Mouse (Mus musculus): ENCODE results near the gene Derl2.
A peak's percentile ranks its signal among the peaks of the same experiment; 100 is the strongest.

The Derl2 gene

DNA sequence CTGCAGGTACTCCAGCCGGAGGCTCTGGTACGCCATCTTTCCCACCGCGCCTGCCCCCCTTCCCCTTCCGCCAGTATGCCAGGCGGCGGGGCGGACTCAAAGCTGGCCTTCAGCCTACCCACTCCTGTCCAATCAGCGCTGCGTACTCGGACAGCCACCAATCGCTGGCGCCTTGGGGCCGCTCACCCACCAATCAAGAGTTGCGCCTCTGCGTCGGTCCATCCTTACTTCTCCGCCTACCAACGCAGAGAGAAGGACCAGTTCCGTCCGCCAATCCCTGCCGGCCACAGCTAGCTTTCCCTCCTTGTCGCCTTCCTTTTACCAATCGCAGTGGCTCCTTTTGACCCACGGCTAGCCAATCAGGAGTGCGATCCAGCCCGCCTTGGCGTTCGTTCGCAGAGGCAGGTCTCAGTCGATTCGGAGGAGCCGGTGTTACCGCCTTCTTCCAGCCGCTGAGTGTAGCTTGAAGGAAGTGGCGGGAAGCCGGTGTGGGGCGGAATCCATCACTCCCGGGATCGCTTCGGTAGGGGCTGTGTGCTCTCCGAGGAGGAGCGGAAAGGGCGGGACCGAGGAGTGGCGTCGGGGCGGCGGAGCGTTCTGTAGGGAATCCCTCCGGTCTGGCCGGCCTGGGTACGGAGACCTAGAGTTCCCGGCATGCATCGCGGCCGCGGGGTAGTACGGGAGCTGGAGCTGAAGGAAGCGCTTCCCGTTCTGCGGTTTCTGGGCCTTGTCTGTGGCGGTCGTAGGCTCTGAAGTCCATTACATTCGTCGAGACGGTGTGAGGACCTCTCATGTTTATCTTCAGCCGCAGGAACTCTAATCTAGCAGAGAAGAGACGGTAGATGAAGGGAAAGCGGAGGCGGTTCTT lies at the start of gene Derl2, which contains the start of gene Mis12:
Gene Derl2, minus strand, starts transcription at position 641 of the 868 bp plus-strand sequence.
Gene Mis12, plus strand, starts transcription at position 411 of the 868 bp plus-strand sequence.
- DNase-seq (ENCODE audit: extremely low read depth, insufficient read length, low spot score) = peak; percentile 99

- DNase-seq (ENCODE audit: extremely low read depth, insufficient read length, low spot score) = no peak
These were observed 32.9 kb upstream of the Derl2 start for GRCm38 (mm10) chr11:71052554-71052953.

DNA sequence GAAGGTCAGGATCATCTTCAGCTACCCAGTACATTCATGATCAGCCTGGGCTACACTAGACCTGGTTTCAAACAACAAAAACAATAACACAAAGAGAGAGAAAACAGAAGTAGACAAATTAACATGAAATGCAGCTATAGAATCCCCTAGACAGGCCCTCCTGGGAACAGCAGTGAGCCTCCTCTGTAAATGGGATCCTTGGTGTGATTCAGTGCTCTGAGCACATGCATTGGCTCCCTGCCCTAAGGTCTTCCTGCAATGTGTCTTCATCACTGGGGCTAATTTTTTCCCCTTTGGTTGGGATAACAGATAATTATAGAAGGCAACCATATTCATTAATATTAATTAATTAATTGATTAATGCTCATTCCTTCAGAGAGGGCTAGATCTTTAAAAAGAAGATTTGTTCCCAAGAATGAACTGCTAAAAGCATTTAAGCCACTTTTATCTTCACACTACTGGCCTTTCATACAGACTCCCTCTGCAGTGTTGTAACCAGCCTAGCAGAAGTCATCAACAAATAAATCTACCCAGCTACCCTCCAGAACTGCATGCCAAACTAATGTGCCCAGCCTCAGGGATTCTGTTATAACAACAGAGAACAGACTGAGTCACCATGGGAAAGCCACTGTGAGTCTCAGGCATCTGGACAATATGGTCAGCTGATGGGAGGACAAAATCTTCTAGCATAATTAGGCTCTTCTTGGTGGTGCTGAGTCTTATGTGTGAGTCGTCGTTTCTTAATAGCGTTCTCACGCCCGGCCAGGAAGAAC lies 20.1 kb upstream of the Derl2 start:
- no peak for DNase-seq (ENCODE audit: extremely low read depth, insufficient read length, low spot score)

GRCm38 (mm10) chr11:71033163-71033761 lies 13.6 kb upstream of the Derl2 start, which contains the start of gene 6330403K07Rik:
TSS of gene 6330403K07Rik (minus strand) at chr11:71033513.
- no peak for DNase-seq (ENCODE audit: extremely low read depth, insufficient read length, low spot score)

GRCm38 (mm10) chr11:71032491-71033162 lies 13.0 kb upstream of the Derl2 start:
- peak; percentile 13 for DNase-seq (ENCODE audit: extremely low read depth, insufficient read length, low spot score)

GRCm38 (mm10) chr11:71032070-71032469 lies 12.4 kb upstream of the Derl2 start:
- DNase-seq (ENCODE audit: extremely low read depth, insufficient read length, low spot score) = no peak

- DNase-seq (ENCODE audit: extremely low read depth, insufficient read length, low spot score) = no peak
These were observed 9.9 kb upstream of the Derl2 start for GRCm38 (mm10) chr11:71029403-71030118.

GRCm38 (mm10) chr11:71028280-71028679 lies 8.6 kb upstream of the Derl2 start:
- DNase-seq (ENCODE audit: extremely low read depth, insufficient read length, low spot score) = no peak

DNA sequence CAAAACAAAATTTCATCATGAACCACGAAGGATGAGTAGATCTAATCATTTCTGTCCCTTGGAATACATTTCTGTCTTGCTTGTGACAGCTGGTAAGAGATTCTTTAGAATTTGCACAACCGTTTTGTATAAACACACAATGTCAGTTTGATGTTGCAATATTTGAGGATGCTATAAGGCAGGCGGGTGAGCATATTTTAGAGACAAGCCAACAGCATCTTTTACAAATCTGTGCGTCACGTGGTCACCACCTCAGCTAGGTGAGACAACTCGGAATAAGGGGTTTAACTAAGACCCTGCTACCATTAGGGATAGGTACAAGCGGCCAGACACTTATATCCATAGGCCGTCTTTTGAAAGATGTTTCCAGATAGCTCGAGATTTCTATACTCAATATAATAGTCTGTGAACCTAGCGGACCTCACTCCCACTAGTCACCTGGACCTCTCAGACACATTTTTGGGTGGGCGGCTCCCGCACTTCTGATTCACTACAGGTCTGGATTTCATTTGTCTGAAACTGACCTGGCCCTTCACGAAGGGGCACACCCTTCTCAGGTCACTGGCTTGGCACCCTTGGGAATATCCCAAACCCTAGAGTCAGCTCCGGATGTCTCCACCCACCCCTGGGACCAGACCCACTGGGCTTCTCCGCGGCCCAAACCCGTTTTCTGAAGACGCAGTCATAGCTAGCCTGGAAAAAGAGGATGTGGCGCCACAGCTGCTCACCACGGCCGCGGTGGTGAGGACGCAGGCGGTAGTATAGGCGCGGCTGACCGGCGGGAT lies 1.0 kb downstream of the Derl2 start:
- no peak for DNase-seq (ENCODE audit: extremely low read depth, insufficient read length, low spot score)

GRCm38 (mm10) chr11:71017051-71017450 lies 2.6 kb downstream of the Derl2 start:
- no peak for DNase-seq (ENCODE audit: extremely low read depth, insufficient read length, low spot score)

DNA sequence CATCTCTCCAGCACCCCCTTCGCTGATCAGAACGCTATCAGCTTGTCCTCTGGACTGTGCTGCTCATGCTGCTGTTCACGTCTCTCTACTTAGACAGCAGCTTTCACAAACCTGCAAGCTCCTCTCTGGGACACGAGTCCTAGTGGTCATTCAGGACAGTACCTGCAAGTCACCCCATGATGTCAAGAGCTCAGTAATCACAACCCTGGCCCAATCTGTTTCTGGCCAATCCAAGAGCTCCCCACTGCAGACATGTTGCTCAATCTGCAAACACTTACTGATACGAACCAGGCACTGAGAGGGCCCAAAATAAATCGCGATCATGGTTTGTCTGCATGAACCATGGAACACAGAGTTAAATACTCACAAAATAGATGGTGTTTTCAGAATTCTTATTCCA lies 6.9 kb downstream of the Derl2 start:
- no peak for DNase-seq (ENCODE audit: extremely low read depth, insufficient read length, low spot score)

GRCm38 (mm10) chr11:71008321-71008720 lies 11.3 kb downstream of the Derl2 start:
- DNase-seq (ENCODE audit: extremely low read depth, insufficient read length, low spot score) = no peak

- no peak for DNase-seq (ENCODE audit: extremely low read depth, insufficient read length, low spot score)
These were observed 11.8 kb downstream of the Derl2 start for GRCm38 (mm10) chr11:71007831-71008230.

DNA sequence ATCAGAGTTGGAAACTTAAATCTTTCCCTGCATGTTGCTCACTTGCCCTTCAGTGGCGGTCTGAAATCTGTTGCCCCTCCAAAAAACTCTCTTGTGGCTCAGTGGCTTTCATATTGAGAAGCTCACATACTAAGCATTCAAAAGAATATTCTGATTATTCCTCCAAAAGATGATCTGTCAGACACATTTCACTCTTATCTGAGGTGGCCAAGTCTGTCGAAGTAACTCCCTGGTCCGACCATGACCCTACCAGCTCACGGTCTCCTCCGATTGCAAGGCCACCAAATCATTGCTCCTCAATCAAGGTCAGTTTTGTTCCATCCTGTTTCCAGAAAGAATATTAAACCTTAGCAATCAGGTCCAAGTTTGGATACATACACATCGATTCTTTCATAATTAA lies 12.6 kb downstream of the Derl2 start:
- no peak for DNase-seq (ENCODE audit: extremely low read depth, insufficient read length, low spot score)

GRCm38 (mm10) chr11:71005046-71005445 lies 14.6 kb downstream of the Derl2 start:
- no peak for DNase-seq (ENCODE audit: extremely low read depth, insufficient read length, low spot score)

DNA sequence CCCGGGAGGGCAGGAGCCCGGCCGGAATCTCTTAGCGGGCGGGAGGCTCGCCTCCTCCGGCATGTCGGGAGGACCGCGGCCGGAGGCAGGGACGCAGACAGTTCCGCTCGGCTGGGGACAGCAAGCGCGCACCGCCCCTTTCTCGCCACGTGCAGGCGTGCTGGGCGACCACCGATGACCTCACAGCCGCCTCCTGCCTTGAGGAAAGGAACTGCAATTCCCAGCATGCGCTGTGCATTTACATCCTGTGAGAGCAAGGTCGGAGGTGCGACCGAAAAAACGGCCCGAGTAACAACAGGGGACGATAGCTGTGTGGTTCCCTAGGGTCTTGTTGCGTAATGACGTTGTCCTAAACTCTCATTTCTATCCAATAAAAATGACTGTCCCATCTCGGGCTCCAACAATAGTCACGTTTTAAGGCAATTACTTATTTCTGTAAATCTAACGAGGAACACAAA lies 15.3 kb downstream of the Derl2 start, which contains the start of gene Dhx33:
Gene Dhx33, minus strand, starts transcription at position 122 of the 458 bp plus-strand sequence.
- peak; percentile 96 for DNase-seq (ENCODE audit: extremely low read depth, insufficient read length, low spot score)

GRCm38 (mm10) chr11:71003611-71004315 lies 15.9 kb downstream of the Derl2 start:
- no peak for DNase-seq (ENCODE audit: extremely low read depth, insufficient read length, low spot score)

DNA sequence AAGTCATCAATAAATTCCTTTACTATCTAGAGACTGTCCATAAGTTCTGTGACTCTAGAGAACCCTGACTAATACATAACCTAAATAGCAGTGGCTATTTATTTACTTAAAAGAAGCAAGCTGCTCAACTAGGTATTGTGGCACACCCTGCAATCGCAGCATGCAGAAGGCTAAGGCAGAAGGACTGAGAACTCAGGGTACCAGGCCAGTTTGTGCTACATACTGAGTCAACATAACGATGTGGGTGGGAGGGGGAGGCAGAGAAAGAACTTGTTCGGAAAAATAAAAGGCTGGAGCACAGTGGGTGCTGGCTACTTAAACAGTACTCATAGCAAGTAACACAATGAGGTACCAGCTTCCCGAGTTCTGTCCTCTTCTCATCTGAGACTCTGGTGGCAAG lies 18.5 kb downstream of the Derl2 start:
- DNase-seq (ENCODE audit: extremely low read depth, insufficient read length, low spot score) = no peak
